Mouse (Mus musculus) lung, postnatal 0 days (tissue): ENCODE data around the gene Kbtbd7.

Experiments used
- CTCF ChIP-seq: IDR thresholded peaks from 2 replicates; pipeline ENCODE4 v1.5.1; 2016; ENCODE audit warnings: antibody characterized with exemption, mild to moderate bottlenecking
- EP300 ChIP-seq: IDR thresholded peaks from 2 replicates; pipeline ENCODE4 v1.6.1; 2016; ENCODE audit warnings: antibody characterized with exemption, mild to moderate bottlenecking, control low read depth

DNA sequence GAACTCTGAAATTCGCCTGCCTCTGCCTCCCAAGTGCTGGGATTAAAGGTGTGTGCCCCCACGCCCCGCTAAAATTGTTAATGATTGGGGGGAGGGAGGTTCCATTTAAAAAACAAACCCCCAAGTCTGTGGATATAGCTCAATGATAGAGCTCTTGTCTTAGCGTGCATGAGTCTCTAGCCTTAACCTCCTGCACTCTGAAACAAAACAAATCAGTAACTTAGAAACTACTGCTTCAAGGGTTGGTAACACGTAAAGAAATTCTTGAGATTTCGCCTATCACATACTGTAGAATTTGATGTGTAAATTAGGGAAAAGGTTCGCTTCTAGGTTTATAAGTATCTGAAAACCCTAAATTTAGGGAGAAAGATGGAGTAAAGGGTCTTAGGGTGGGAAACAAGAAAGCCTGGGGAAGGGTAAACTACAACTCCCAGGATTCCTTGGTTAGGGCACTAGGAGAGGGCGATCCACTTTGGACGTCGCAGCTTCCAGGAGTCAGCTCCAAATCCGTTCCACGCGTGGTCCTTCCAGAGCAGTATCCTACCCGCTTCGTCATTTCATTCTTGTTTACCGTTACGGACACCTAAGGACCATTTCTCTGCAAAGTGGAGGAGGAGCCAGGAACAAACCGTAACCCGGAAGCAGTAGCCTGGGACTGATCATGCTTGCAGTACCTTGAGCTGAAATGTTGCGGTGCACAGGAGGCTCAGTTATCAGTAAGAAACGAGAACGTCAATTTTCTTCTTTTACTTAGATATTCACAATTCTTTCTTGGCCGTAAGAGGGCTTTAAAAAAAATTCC, 28.8 kb upstream of the Kbtbd7 start, which contains the start of gene Mtrf1:
- peak; percentile 24 for TF ChIP-seq CTCF
- peak; percentile 64 for TF ChIP-seq EP300
